Mouse (Mus musculus) adrenal gland, adult 2 months (tissue): ENCODE data around the gene Gas7. TPM values are rescaled to one million over a fixed set of nuclear protein-coding genes. Genes with fewer than 3 reads are reported as not detected.

Experiments used
- DNase-seq: peaks from one replicate; pipeline ENCODE4 v3.0.0; 2021
- polyA plus RNA-seq: library from polyadenylated mRNA; depleted of rRNA; stranded (reverse); fragments of >200 nt; gene quantifications from 2 replicates; pipeline ENCODE4 v1.2.3, GENCODE M21; 2012
- total RNA-seq, 2 experiments: library from RNA; stranded (reverse); gene quantifications; 2 replicates each; pipeline ENCODE4 v1.2.3; 2021

Gas7 gene
- total and polyA plus RNA-seq, 3 experiments: 6.9 to 78.4 (median 33.2) TPM

DNA sequence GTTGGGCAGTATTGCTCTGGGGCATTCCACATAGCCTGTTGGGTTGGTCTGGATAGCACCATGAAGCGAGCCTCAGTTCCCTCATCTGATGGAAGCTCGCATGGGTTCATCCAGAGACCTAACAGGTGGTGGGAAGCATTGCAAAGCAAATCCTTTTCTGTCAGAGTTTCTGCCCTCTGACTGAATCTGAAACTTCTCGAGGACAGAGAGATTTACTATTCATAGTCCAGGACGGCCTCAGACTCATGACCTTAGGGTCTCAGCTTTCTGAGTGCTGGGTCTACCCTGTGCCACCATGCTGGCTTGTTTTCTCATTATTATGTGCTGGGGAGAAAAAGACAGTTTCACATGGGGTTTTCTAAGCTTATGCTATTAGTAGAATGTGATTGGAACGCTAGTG is 122.2 kb downstream of the Gas7 start:
- DNase-seq: no peak

DNA sequence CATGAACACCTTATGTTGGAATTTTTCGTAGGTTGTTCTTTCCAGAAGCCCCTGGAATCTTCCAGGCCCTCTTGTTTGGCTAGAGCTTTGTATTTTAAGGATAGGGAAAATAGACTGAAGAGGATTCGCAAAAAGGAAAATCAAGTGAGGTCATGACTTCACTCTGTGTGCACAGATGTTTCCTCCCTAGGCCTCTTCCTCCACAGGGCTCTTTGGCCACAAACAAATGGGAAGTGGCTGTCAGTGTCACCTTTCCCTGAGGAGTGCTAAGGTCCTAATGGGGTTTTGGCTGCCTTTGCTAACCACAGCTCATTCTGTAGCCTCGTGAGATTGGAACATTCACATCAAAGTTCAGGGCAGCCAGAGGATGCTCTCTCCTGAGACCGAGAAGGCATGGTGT is 122.8 kb downstream of the Gas7 start:
- DNase-seq: no peak

- DNase-seq: no peak
These were observed 123.9 kb downstream of the Gas7 start for GRCm38 (mm10) chr11:67579136-67579535.

GRCm38 (mm10) chr11:67581549-67581948 is 126.3 kb downstream of the Gas7 start:
- no peak for DNase-seq

GRCm38 (mm10) chr11:67582570-67582969 is 127.3 kb downstream of the Gas7 start:
- DNase-seq: no peak

- no peak for DNase-seq
These were observed 129.8 kb downstream of the Gas7 start for GRCm38 (mm10) chr11:67585016-67585415.

DNA sequence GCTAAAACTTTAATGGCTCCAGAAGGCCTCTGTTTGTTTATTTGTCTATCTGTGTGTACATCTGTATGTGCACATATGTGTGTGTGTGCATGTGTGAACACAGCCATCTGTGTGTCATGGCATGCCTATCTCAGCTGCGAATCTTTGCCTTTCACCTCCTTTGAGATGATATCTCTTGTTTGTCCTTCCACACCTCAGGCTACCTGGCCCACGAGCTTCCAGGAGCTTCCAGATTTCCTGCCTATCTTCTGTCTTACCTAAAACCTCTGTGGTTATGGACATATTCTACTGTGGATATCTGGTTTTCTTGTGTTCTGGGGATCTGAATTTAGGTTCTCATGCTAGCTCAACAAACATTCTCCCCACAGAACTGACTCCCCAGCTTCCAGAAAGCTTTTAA is 130.4 kb downstream of the Gas7 start:
- DNase-seq: no peak

GRCm38 (mm10) chr11:67586231-67586994 is 131.2 kb downstream of the Gas7 start:
- DNase-seq: peak; percentile 84

- peak; percentile 31 for DNase-seq
These were observed 133.1 kb downstream of the Gas7 start for GRCm38 (mm10) chr11:67588196-67588827.

DNA sequence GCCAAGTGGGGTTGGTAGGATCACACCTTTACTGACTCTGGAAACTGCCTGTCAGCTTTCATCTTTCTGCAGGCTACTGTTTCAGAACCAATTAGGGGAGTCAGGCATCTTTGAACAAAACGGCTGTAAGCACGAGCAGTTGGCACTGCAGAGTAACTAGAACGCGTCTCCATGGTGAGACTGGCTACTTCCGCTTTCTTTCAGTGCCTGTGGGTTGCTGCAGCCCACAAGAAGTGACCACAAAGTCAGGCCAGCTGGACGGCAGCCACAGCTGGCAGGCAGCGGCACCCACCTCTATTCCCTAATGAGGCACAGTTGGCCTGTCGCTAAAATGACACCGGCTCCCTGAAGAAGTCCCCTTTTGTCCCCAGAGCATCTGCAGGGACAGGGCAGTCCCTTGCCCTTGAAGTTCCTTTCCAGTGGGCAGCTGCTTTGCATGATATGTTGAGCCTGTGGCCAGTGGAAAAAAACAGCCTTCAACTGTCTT is 133.6 kb downstream of the Gas7 start:
- DNase-seq: peak; percentile 82

DNA sequence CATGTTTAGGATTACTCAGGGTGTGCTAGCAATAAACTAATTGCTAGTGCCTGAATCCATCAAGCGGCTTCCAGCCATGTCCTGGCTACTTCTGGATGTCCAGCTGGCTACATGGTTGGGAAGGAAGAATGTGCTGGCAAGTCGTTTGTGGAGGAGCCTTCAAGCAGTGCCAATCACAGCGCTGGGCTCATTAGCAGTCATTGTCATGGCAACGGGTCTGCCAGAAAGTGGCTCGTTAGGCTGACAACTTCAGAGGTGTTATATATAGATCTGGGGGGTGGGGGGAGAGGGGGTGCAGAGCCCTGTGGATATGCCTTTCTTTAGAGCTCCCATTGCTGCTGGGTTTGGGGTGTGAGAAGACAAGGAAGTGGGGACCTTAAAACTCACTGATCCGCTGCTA is 141.0 kb downstream of the Gas7 start:
- no peak for DNase-seq

GRCm38 (mm10) chr11:67596856-67597255 is 141.6 kb downstream of the Gas7 start:
- DNase-seq: no peak

GRCm38 (mm10) chr11:67597388-67597787 is 142.2 kb downstream of the Gas7 start:
- DNase-seq: no peak

GRCm38 (mm10) chr11:67599141-67599540 is 143.9 kb downstream of the Gas7 start:
- no peak for DNase-seq

DNA sequence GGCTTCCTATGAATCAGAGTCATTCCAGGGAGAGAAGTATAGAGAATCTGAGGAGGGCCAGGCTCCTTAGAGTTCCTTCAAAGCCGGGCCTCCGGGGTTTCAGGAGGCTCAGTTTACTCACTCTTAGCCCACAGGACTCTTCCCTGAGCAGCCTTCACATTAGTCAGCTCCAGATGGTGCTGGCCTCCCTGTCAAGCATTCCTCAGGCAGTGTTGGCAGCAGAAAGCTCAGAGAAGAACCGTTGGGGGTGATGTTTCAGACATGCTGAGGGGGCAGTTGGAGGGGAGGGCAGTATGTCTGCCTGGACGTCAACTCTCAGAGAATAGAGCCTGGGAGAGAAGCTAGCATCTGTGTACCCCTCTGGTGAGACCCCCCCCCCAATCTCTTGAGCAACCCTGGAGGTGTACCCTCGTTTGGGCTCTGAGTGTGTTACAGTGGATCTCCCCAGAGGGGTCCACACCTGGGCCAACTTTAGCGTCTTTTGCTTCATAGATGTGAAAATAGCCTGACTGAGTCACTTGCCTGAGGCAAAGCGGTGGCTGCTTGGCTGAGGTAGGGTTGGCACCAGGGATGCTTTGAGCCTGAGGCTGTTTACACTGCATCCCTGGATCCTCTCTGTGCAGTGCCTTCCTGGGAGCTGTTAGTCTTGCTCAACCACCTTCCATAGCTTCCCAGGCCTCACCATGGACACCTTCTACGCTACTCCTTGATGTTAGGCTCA is 145.6 kb downstream of the Gas7 start:
- no peak for DNase-seq

- no peak for DNase-seq
These were observed 147.6 kb downstream of the Gas7 start for GRCm38 (mm10) chr11:67602711-67603369.

DNA sequence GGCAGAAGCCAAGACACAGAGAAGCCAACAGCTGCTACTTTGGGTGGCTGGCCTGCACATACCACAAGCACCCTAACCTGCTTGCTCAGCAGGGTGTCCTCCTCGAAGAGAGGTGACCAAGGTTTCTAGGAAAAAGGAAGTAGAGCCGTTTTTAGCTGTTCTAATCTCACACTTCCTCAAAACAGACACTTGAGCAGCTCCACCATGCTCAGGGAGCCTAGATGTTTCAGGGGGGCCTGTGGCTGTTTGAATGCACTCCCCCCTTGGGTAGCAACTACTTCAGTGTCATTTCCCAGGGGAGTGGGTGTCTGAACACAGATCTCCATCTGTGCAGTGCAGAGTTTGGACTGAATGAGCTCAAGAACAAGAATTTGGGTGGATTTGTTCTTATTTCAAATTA is 149.2 kb downstream of the Gas7 start:
- no peak for DNase-seq

GRCm38 (mm10) chr11:67608114-67608683 is 153.0 kb downstream of the Gas7 start:
- no peak for DNase-seq

GRCm38 (mm10) chr11:67612158-67612839 is 157.1 kb downstream of the Gas7 start:
- DNase-seq: no peak

- no peak for DNase-seq
These were observed 161.5 kb downstream of the Gas7 start for GRCm38 (mm10) chr11:67616557-67617239.

- DNase-seq: peak; percentile 48
These were observed 167.1 kb downstream of the Gas7 start for GRCm38 (mm10) chr11:67622340-67622739.
